Mouse (Mus musculus) left cerebral cortex, adult 2 months (tissue): Measurements from ENCODE around the gene Cap2. TPM values are rescaled to one million over a fixed set of nuclear protein-coding genes. Genes with fewer than 3 reads are reported as not detected.

Experiments used
- DNase-seq, 2 experiments: peaks; one replicate each; pipeline ENCODE4 v3.0.0; 2021 to 2022; ENCODE audit warnings: low spot score in 2 of 2, mixed read lengths in 1 of 2; ENCODE audit errors: extremely low spot score in 1 of 2
- H3K27ac ChIP-seq: fragments of 200-600 bp; 2 replicates; pipeline ENCODE4 v1.8.1; 2022
- H3K4me3 ChIP-seq: fragments of 200-600 bp; 2 replicates; pipeline ENCODE4 v1.8.1; 2022
- CTCF ChIP-seq: fragments of 200-600 bp; IDR thresholded peaks from 2 replicates; pipeline ENCODE4 v1.8.1; 2022; ENCODE audit warnings: antibody characterized with exemption, mild to moderate bottlenecking, moderate library complexity
- intact Hi-C: fragments of 180-260 bp; cut with DNase I; formaldehyde crosslinking; loops from one replicate; pipeline ENCODE4 v1.15.1; 2025
- total RNA-seq, 2 experiments: library from RNA; stranded (reverse); gene quantifications; 2 replicates each; pipeline ENCODE4 v1.2.3; 2021

Cap2 gene
- total RNA-seq, 2 experiments from 2014 or later = 264 to 278 TPM

DNA sequence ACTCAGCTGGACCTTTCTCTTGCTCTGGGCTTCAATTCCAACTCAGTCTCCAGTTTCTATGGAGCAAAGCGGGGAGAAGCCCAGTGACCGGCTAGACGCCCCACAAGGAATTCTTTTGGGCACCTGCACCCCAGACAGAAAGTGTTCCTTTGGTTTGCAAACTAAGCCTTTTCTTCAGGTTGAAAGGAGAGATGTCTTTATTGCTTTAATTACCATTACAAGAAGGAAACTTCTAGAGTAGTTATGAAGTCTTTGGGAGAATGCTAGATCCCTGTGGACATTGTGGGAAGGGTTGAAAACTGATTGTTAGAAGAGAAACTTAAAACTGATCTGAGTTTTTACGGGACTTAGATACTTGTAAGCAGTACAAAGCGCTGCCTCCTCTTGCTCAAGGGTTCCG, 143.8 kb downstream of the Cap2 start:
- no peak for DNase-seq
- Histone ChIP-seq H3K27ac (no peak overlapping the region), H3K4me3 (no peak overlapping the region)
- intact Hi-C loops = no loop called here
- no peak for TF ChIP-seq CTCF

DNA sequence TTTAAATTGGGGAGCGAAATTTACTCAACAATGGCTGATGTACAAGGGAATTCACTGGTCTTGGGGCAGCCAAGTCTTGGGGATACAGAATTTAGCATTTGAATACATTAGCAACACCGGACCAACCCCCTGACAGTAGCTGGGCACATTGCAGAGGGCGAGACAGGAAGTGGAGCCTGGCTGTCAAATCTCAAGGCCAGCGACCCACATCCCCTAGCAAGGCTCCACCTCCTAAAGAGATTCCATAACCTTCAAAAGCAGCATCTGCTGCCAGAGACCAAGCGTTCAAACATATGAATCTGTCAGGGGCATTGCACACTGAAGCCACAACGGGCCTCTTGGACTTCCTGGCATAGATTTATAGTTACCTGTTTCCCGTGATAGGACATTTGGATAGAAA, 150.2 kb downstream of the Cap2 start:
- no peak overlapping the region for H3K27ac ChIP-seq
- intact Hi-C loops = no loop called here
- no peak for TF ChIP-seq CTCF
- no peak for DNase-seq
- H3K4me3 ChIP-seq = no peak overlapping the region

DNA sequence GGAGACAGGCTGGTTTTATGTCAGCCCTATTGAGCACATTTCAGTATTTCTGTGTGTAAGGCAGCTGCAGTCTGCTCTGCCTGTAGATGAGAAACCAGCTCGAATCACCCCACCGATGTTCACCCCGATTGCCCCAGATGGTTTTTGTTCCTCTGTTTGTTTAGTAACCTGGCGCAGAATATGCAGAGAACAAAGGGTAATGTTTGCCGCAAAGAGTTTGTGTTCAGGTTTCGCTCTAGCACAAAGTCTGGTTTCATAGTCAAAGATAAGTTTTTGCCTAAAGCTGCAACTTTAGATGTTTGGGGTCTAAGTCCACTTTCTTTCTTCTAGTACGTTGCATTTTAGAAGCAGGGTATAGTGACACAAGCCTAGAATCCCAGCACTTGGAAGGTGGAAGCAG, 151.0 kb downstream of the Cap2 start:
- intact Hi-C loops = no loop called here
- no peak overlapping the region for H3K4me3 ChIP-seq
- no peak for TF ChIP-seq CTCF
- no peak for DNase-seq
- no peak overlapping the region for H3K27ac ChIP-seq

DNA sequence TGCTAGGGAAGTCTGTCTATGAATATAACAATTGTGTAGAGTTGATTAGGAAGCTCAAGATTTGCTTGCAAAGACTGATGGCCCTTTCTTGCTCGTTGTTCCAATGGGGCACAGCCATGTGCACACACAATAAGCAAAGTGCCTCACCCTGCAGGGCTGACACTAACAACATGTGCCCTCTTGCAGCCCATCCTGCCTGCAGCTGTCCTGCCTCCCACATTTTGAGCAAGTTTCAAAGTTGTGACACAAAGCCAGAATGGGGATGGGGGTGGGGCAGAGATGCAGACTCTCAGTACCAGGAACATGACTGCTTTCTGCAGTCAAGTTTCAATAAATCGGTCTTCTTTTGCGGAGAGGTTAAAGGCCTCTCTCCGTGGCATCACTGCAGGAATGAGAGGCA, 152.0 kb downstream of the Cap2 start:
- no peak for TF ChIP-seq CTCF
- H3K4me3 ChIP-seq = no peak overlapping the region
- intact Hi-C loops = no loop called here
- no peak overlapping the region for H3K27ac ChIP-seq
- DNase-seq = no peak

DNA sequence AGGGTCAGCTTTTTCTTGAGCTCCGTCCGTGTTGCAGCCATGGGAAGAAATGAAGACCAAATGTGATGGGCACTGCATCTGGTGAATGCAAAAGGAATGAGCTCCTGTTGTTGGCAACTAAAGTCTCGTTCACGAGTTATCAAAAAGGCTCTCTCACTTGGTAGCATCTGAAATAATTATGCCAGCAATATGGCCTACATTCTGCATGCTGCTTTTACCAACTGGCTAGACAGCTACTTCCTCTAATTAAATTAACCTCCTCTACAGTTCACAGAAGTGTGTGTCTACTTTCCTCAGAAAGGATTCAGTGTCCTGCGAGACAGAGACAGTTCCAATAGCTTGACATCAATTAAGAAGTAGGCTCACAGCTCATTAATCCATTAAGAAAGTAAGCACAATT, 152.9 kb downstream of the Cap2 start:
- no peak for TF ChIP-seq CTCF
- intact Hi-C loops = no loop called here
- no peak for DNase-seq
- no peak overlapping the region for H3K27ac ChIP-seq
- H3K4me3 ChIP-seq = no peak overlapping the region

DNA sequence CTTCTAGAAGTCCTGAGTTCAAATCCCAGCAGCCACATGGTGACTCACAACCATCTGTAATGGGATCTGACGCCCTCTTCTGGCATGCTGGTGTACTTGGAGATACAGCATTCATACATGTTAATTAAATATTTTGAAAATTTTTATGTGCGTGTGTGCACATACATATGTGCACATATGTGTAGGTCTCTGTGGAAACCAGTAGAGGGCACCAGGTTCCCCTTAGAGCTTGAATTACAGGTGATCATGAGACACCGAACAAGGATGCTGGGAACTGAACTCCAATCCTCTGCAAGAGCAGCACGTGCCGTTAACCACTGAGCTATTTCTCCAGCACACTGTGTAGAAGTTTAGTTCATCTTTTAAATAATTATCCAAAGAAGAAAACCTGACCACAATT, 157.6 kb downstream of the Cap2 start:
- TF ChIP-seq CTCF = no peak; the same call in none of the 2 replicates
- intact Hi-C loops = no loop called here
- DNase-seq = no peak
- no peak overlapping the region for H3K27ac ChIP-seq
- H3K4me3 ChIP-seq = no peak overlapping the region

DNA sequence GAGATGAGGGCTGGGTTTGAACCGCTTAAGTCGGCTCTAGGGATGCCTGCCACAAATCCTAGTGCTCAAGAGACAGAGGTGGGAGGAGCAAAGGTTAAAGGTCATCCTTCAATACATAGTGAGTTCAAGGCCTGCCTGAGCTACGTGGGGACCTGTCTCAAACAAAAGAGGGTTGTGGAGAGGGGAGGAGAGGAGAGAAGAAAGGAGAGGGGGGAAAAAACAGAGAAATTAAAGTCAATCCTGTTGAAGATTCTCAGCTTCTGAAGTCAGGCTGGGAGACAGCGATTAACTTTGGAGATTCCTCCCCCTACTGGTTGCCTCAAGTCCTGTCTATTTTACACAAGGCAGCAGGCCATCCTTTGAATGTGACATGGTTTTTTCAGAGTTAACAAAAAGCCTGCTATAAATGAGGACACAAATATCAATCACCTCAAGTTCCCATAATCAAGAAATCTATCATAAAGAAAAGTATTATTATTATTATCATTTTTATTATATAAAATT, 161.9 kb downstream of the Cap2 start:
- no peak for DNase-seq
- peak; percentile 76 for TF ChIP-seq CTCF
- Histone ChIP-seq H3K27ac (no peak overlapping the region), H3K4me3 (no peak overlapping the region)
- intact Hi-C loops = loop anchor here (1.0 to 10.0 kb wide), 2 partner anchors 249 to 353 kb away; partner anchors contain the start of gene Rbm24

DNA sequence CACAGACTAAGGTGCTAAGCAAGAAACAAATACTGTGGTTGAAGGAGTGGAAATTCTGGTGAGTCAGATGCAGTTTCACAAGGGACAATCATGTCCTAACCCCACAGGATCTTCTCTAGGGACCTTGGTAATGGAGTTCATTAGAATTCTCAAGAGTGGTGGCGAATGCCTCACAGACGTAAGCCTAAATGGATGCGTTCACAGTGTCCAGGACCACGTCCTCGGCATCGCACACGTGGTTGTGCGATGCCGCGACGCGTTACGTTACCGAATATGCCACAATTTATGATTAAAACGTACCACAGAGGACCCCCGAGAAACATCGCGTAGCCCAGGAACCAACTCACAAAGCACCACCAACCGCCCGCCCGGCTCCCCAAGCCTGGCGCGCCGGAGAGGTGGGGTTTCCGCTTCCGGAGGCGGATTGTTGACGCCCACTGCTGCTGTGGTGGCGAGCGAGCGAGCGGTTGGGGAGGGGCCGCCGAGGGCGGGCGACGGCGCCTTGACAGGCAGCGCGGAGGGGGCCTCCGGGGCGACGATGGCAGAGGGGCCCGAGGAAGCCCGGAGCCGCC, 167.5 kb downstream of the Cap2 start, which contains the start of gene Fam8a1:
TSS of gene Fam8a1 (plus strand) at position 475 of the 572 bp plus-strand sequence.
- intact Hi-C loops = loop anchor here (10.0 kb wide), 1 partner anchor 254 kb away; the partner anchor contains the start of gene Rbm24
- Histone ChIP-seq H3K27ac (peak within 1 kb of the TSS; percentile 94), H3K4me3 (peak within 1 kb of the TSS; percentile 73)
- DNase-seq = peak; percentile 91 to 96
- TF ChIP-seq CTCF = no peak

DNA sequence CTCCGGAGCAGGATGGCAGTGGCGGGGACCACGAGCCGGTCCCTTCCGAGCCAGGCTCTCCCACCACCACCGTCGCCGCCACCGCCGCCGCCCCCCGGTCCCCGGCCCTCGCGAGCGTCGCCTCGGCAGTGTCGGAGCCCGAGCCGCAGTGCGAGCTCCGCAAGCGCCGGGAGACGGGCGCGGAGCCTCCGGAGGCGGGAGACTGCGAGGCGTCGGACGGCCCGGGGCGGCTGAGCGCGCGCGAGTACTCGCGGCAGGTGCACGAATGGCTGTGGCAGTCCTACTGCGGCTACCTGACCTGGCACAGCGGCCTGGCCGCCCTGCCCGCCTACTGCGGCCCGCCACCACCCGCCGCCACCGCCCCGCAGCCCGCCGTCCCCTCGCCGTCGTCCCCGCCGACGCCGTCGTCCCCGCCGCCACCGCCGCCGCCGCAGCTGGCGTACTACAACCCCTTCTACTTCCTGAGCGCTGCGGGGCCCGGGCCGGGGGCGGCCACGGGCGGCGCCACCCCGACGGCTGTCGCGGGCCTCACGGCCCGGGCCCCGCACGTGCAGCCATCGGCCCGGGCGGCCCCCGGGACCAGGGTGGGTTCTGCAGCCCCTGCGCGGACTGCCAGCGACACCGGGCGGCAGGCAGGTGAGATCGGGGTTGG, 168.1 kb downstream of the Cap2 start:
- no peak for TF ChIP-seq CTCF
- Histone ChIP-seq H3K4me3 (peak overlapping the region; percentile 73), H3K27ac (peak overlapping the region; percentile 94)
- peak; percentile 22 to 28 for DNase-seq
- intact Hi-C loops = loop anchor here (10.0 kb wide), 1 partner anchor 255 kb away; the partner anchor contains the start of gene Rbm24

DNA sequence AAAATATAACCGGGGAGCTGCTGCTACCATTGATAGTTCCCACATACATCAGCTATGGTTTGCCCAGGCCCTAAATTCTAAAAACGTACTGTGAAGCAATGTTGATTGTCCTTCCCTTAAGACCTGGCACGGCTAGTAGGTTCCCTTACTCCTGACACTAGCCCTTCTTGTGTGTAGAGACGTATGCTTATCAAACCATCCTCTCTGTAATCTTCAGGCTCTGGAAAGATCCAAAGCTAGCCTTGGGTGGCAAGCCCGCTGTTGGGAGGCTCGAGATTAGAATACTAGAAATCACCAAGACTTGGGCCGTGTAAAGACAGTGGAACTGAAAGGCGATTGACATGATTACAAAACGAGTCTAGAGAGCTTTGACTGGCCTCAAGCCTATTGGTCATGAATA, 168.9 kb downstream of the Cap2 start:
- no peak overlapping the region for H3K27ac ChIP-seq
- peak overlapping the region; percentile 73 for H3K4me3 ChIP-seq
- no peak for DNase-seq
- intact Hi-C loops = no loop called here
- TF ChIP-seq CTCF = no peak

DNA sequence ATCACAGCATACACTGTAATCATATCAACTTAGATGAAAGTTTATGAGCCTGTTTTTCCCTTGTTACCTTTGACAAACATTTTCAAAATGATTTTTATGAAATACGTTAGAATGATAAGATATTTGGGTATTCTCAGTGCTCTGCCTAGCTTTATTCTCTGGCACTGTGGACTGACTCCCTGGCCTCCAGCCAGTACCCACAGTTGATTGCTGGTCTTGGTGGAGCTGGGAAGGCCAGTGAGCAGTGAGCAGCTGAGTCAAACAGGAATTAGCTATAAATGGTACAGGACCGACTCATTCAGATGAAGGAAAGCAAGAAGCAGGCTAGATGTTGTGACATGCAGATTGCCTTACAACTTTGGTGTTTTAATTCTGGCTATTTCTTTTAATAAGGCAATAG, 173.0 kb downstream of the Cap2 start:
- intact Hi-C loops = no loop called here
- no peak for DNase-seq
- H3K27ac ChIP-seq = no peak overlapping the region
- H3K4me3 ChIP-seq = no peak overlapping the region
- no peak for TF ChIP-seq CTCF

DNA sequence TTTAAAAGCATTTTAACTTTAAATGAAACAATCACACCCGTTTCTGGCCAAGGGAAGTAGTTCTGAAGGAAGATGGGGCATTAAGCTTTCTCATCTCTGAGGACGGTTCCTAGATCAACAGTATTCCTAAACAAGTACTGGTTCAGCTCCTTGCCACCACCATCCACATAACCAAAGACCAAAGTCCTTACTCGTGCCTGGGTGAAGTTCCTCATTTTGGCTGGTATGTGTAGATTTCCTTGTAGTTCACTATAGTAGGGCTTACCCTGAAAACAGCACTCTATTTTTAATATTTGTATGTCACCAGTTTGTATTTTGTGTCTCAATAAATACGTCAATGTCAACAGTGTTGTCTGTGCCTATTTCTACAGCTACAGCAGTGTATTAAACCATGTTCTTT, 176.1 kb downstream of the Cap2 start:
- Histone ChIP-seq H3K4me3 (no peak overlapping the region), H3K27ac (no peak overlapping the region)
- intact Hi-C loops = loop anchor here (5.0 kb wide), 1 partner anchor 35 kb away; no protein-coding TSS in a partner anchor
- DNase-seq = no peak
- no peak for TF ChIP-seq CTCF
